Mouse (Mus musculus) adrenal gland, postnatal 36 days (tissue): ENCODE data around the gene Mfge8. TPM values are rescaled to one million over a fixed set of nuclear protein-coding genes. Genes with fewer than 3 reads are reported as not detected.
A peak's percentile ranks its signal among the peaks of the same experiment; 100 is the strongest.

Experiments used
- DNase-seq, 2 experiments: peaks; one replicate each; pipeline ENCODE4 v3.0.0; 2021; ENCODE audit warnings: mixed read lengths in 1 of 2
- total RNA-seq, 2 experiments: library from RNA; stranded (reverse); gene quantifications; 2 replicates each; pipeline ENCODE4 v1.2.3; 2021

The Mfge8 gene
- total RNA-seq, 2 experiments from 2014 or later: 283 to 302 TPM

- DNase-seq: peak; percentile 43 to 63
These were observed 17.9 kb downstream of the Mfge8 start, which contains the start of gene Hapln3 for GRCm38 (mm10) chr7:79130843-79131444. Gene Hapln3, minus strand, starts transcription at chr7:79131018.

- no peak for DNase-seq
These were observed 18.5 kb downstream of the Mfge8 start for GRCm38 (mm10) chr7:79130385-79130784.

- DNase-seq: no peak
These were observed 19.0 kb downstream of the Mfge8 start for GRCm38 (mm10) chr7:79129883-79130282.

GRCm38 (mm10) chr7:79123465-79123864 lies 25.4 kb downstream of the Mfge8 start:
- DNase-seq: no peak

GRCm38 (mm10) chr7:79113848-79114247 lies 35.0 kb downstream of the Mfge8 start:
- DNase-seq: no peak

- no peak for DNase-seq
These were observed 52.4 kb downstream of the Mfge8 start for GRCm38 (mm10) chr7:79096492-79096891.

- DNase-seq: peak; percentile 10 to 25
These were observed 59.7 kb downstream of the Mfge8 start for GRCm38 (mm10) chr7:79089111-79089510.

Other genes starting within 250 kb of the Mfge8 start
- 10 to 100 TPM in 1 of 2 experiments, 1 to 10 TPM in 1; 7.0 to 11.2 TPM for gene Isg20, start 235.6 kb downstream of the Mfge8 start, total RNA-seq
- 10 to 100 TPM in 1 of 2 experiments, under 1 TPM in 1; 0.72 to 15.2 TPM for gene Acan, start 95.6 kb downstream of the Mfge8 start, total RNA-seq
- 1 to 10 TPM; 1.0 to 2.0 TPM for gene Hapln3, start 18.0 kb downstream of the Mfge8 start, total RNA-seq
- gene Abhd2, start 124.1 kb upstream of the Mfge8 start, total RNA-seq: 1,000 to 10,000 TPM; 1,294 to 1,382 TPM
- not detected for gene Rlbp1, start 238.0 kb upstream of the Mfge8 start, total RNA-seq
- gene Fanci, start 242.9 kb upstream of the Mfge8 start, total RNA-seq: under 1 TPM; 0.63 to 0.99 TPM